Mouse (Mus musculus): Measurements from ENCODE around the gene Aip. TPM values are rescaled to one million over a fixed set of nuclear protein-coding genes. Genes with fewer than 3 reads are reported as not detected.
"Not testable (repeated sequence)": the region's sequence is repeated elsewhere in the genome, so short reads cannot be mapped to it uniquely, and the experiment has no call there.

Aip gene
- polyA plus RNA-seq, 1 experiment from 2014 or later, result 35.8 TPM

DNA sequence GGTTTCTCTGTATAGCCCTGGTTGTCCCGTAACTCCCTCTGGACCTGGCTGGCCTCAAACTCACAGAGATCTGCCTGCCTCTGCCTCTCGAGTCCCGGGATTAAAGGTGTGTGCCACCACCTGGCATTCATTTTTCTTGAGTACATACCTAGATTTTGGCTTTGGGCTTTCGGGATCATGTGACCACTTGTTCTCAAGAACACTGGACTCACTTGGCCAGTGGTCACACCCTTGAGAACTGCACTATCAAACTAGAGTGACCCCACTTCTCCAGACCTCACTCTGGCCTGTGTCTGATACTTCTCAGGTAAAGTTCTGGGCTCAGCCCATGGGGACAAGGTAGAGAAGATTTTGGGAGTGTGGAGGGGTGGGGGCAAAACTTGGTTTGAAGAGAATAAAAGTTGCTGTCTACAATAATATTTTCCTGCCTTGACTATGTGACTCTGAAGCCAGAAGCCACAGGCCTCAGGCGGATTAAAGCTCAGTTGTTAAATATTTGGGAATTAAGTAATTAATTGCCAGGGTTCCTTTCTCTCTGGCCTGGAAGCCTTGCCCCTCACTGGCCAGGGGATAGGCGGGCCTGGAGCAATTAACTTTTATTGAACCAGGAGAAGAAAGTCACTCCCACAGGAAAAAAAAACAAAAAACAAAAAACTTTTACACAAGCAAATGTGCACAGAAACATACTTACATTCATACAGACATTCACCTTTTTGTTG lies 52.8 kb downstream of the Aip start:
- Histone ChIP-seq H3K4me1 (replicated peaks) (peaks cover 20% of the 10 kb centered on the region), H3K9me3 (replicated peaks) (no peaks in the 10 kb centered on the region), H3K4me2 (no peak overlapping the region), H3K36me3 (replicated peaks) (no peaks in the 10 kb centered on the region), H3K27ac (replicated peaks) (no peak overlapping the region), H3K9ac (no peak overlapping the region), H3K4me3 (replicated peaks) (no peak overlapping the region), H3K27me3 (no peaks in the 10 kb centered on the region)
- ATAC-seq (ENCODE audit: insufficient read depth), result no peak
- 72% methylated on average over 6 of the region's 6 CpGs for WGBS (ENCODE audit: insufficient replicate concordance)

DNA sequence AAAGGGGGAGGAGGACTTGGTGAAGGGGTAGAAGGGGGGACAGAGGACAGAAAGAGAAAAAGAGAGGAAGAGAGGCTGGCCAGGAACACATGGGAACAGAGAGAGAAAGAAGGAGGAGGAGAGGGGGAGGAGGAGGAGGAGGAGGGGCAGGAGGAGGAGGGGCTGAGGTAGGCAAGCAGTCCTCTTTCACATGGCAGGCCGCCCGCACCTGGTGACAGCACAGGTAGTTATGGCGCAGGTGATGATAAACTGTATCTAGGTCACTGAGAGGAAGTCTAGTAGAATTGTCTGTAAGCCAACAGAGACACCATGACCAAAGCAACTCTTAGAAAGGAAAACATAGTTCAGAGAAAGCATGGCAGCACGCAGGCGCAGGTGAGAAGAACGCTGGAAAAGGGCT lies 54.3 kb downstream of the Aip start:
- Histone ChIP-seq H3K4me2 (no peak overlapping the region), H3K9me3 (replicated peaks) (no peaks in the 10 kb centered on the region), H3K27ac (replicated peaks) (peak overlapping the region; percentile 71), H3K9ac (no peak overlapping the region), H3K4me1 (replicated peaks) (peaks cover 21% of the 10 kb centered on the region), H3K36me3 (replicated peaks) (no peaks in the 10 kb centered on the region), H3K4me3 (replicated peaks) (no peak overlapping the region), H3K27me3 (no peaks in the 10 kb centered on the region)
- WGBS (ENCODE audit: insufficient replicate concordance), result 81% methylated on average over 6 of the region's 6 CpGs
- ATAC-seq (ENCODE audit: insufficient read depth), result no peak

DNA sequence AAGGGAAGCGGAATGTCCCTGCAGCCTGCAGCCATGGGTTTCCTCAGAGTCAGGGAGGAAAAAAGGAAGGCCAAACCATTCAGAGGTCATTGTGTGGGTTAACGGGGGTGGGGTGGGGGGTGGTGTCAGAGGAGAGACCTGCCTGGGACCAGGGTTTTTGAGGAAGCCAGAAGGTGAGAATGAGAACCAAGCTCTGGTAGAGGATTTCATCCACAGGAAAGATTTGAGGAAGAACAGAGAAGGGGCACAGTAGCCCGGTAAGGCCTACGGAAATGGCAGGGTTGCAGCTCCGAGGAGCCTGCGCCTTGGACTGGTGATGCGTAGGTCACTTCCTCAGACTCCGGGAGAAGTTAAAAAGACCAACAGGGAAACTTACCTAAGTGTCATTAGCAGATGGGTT lies 54.9 kb downstream of the Aip start:
- Histone ChIP-seq H3K27me3 (no peaks in the 10 kb centered on the region), H3K9ac (no peak overlapping the region), H3K4me2 (peak overlapping the region; percentile 18; the same call in 1 of the 2 replicates), H3K4me3 (replicated peaks) (no peak overlapping the region), H3K4me1 (replicated peaks) (peaks cover 23% of the 10 kb centered on the region), H3K9me3 (replicated peaks) (no peaks in the 10 kb centered on the region), H3K36me3 (replicated peaks) (no peaks in the 10 kb centered on the region), H3K27ac (replicated peaks) (peak overlapping the region; percentile 71)
- WGBS (ENCODE audit: insufficient replicate concordance), result 35% methylated on average over 8 of the region's 8 CpGs
- ATAC-seq (ENCODE audit: insufficient read depth), result no peak

DNA sequence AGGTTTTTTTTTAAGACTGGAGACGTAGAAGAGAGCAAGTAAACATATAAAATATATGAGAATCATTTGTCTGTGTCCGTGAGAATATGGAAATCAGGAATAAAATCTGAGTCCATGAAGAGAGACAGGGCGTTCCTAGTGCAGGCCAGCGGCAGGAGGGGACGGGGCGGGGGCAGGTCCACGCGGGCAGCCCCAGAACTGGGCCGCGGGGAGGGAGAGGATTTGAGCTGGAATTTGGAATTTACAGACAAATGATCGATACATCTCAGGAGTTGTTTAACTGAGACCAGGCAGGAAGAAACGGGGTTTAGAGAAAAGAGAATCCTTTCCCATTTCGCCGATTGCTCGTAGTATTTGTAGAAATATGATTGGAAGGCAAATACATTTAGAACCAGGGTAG lies 55.3 kb downstream of the Aip start:
- H3K27ac ChIP-seq (replicated peaks), result peak overlapping the region; percentile 71
- peaks cover 23% of the 10 kb centered on the region for H3K4me1 ChIP-seq (replicated peaks)
- H3K9me3 ChIP-seq (replicated peaks), result no peaks in the 10 kb centered on the region
- WGBS (ENCODE audit: insufficient replicate concordance), result 60% methylated on average over 15 of the region's 15 CpGs
- no peaks in the 10 kb centered on the region for H3K27me3 ChIP-seq
- ATAC-seq (ENCODE audit: insufficient read depth), result 0 out of 2 replicates have a peak, but pooled peaks have one; percentile 23
- peak overlapping the region; percentile 18; the same call in 1 of the 2 replicates for H3K4me2 ChIP-seq
- H3K9ac ChIP-seq, result no peak overlapping the region
- H3K36me3 ChIP-seq (replicated peaks), result no peaks in the 10 kb centered on the region
- H3K4me3 ChIP-seq (replicated peaks), result no peak overlapping the region

DNA sequence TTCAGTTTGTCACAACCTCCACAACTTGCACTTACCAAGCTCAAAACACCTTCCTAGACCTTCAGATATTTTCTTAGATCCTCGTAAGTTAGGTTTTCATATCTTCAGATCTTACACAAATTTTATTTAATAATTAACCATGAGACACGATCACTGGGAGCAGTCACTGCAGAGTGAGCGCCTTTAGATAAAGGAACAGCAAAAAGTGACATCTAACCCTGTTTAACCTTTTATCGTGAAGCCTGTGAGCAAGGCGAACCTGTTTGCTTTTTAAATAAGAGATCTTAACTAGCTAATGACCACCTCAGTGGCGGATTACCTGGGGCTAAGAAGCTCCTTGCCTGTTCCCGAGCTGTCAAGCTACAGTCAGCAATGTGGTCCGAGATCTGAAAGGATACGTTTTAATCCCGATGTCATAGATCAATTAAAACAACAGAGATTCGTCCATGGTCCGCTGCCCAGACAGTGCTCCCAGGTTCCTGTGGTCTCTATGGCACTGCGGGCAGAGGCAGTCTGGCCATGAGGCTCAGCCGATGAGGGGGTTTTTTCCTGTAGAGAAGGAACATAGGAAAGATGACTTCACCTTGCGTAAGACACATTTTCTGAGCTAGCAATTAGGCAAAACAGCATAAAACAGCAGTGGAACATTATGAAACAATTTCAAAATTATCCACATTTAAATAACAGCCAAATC lies 56.8 kb downstream of the Aip start:
- Histone ChIP-seq H3K4me2 (no peak overlapping the region; the same call in 1 of the 2 replicates), H3K4me1 (replicated peaks) (peaks cover 24% of the 10 kb centered on the region), H3K27me3 (no peaks in the 10 kb centered on the region), H3K9ac (no peak overlapping the region), H3K36me3 (replicated peaks) (no peaks in the 10 kb centered on the region), H3K27ac (replicated peaks) (peak overlapping the region; percentile 76), H3K9me3 (replicated peaks) (no peaks in the 10 kb centered on the region), H3K4me3 (replicated peaks) (no peak overlapping the region)
- peak; percentile 53 for ATAC-seq (ENCODE audit: insufficient read depth)
- 61% methylated on average over 15 of the region's 15 CpGs for WGBS (ENCODE audit: insufficient replicate concordance)

DNA sequence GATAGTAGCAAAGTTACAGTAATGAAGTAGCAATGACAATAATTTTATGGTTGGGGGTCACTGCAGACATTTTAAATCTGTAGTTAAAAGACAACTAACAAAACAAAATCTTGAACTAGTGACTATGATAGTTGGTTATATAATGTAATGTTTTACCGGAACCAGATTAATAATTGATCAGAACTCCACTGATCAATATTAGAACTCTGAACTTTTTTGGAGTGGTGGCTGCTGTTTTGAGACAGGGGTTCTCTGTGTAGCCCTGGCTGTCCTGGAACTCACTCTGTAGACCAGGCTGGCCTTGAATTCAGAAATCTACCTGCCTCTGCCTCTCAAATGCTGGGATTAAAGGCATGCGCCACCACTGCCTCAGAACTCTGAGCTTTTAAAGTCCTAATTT lies 57.4 kb downstream of the Aip start:
- peak overlapping the region; percentile 76 for H3K27ac ChIP-seq (replicated peaks)
- H3K4me3 ChIP-seq (replicated peaks); H3K4me2 ChIP-seq; H3K9me3 ChIP-seq (replicated peaks); H3K9ac ChIP-seq; H3K36me3 ChIP-seq (replicated peaks); H3K27me3 ChIP-seq: not testable (repeated sequence)
- H3K4me1 ChIP-seq (replicated peaks), result peaks cover 24% of the 10 kb centered on the region
- WGBS (ENCODE audit: insufficient replicate concordance), result 72% methylated on average over 2 of the region's 2 CpGs
- ATAC-seq (ENCODE audit: insufficient read depth), result peak; percentile 33; the same call in 1 of the 2 replicates

DNA sequence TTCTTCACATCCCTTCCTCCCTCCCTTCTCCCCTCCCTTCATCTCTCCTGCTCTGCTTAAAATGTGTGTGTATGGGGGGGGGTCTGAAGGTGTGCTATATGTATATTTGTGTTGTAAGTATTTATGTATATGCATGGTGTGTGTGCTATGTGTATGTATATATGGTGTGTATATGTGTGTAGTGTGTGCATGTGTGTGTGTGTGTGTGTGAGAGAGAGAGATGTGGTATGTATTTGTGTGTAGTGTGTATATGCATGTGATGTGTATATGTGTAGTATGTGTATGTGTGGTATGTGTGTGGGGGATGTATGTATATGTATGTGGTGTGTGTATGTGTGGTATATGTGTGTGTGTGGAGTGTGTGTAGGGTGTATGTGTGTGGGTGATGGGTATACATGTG lies 58.8 kb downstream of the Aip start:
- H3K4me2 ChIP-seq, result no peak overlapping the region
- no peaks in the 10 kb centered on the region for H3K9me3 ChIP-seq (replicated peaks)
- H3K4me3 ChIP-seq (replicated peaks), result no peak overlapping the region
- H3K9ac ChIP-seq, result no peak overlapping the region
- no peak overlapping the region for H3K27ac ChIP-seq (replicated peaks)
- no peaks in the 10 kb centered on the region for H3K27me3 ChIP-seq
- H3K36me3 ChIP-seq (replicated peaks), result no peaks in the 10 kb centered on the region
- peaks cover 24% of the 10 kb centered on the region for H3K4me1 ChIP-seq (replicated peaks)
- 0 out of 2 replicates have a peak, but pooled peaks have one; percentile 11 for ATAC-seq (ENCODE audit: insufficient read depth)

DNA sequence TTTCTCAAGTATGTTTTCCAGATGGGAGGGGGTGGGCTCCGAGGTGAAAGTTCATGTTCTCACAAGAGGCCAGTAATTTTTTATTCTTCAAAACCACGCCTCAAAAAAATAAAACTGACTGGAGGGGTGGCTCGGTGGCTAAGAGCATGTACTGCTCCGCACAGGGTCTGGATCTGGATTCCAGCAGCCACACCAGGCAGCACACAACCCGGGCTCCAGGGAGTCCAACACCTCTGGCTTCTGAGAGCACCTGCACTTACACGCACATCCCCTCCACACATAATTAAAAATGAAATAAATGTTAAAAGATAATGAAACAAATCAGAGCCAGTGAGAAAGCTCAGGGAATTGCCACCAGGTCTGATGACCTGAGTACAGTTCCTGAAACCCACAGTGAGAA lies 59.4 kb downstream of the Aip start:
- Histone ChIP-seq H3K4me1 (replicated peaks) (peaks cover 19% of the 10 kb centered on the region), H3K27ac (replicated peaks) (peak overlapping the region; percentile 66; the same call in 1 of the 2 replicates), H3K9ac (no peak overlapping the region), H3K4me2 (no peak overlapping the region), H3K36me3 (replicated peaks) (no peaks in the 10 kb centered on the region), H3K27me3 (no peaks in the 10 kb centered on the region), H3K4me3 (replicated peaks) (no peak overlapping the region), H3K9me3 (replicated peaks) (no peaks in the 10 kb centered on the region)
- WGBS (ENCODE audit: insufficient replicate concordance), result 57% methylated on average over 6 of the region's 6 CpGs
- no peak for ATAC-seq (ENCODE audit: insufficient read depth)

DNA sequence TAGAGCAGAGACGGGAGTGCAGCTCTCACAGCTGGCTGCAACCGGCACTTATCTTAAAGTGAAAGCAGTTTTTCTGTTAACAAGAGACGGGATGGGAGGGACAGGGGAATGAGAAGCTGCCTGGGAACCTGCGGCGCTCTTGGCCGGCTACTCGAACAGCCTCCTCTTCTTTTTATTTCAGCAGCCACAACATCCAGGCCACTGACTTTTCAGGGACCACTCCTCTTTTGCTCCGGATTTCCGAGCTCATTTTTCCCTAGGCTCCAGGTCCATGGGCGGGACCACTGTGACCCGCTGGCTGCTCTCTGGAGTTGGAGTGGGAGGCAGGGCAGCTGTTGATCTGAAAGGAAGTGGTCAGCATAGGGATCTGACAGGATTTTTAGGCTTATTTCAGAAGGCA lies 61.2 kb downstream of the Aip start:
- H3K27me3 ChIP-seq; ATAC-seq (ENCODE audit: insufficient read depth); H3K36me3 ChIP-seq (replicated peaks); H3K9me3 ChIP-seq (replicated peaks); H3K4me2 ChIP-seq; H3K4me3 ChIP-seq (replicated peaks); H3K27ac ChIP-seq (replicated peaks); H3K9ac ChIP-seq: not testable (repeated sequence)
- peaks cover 27% of the 10 kb centered on the region for H3K4me1 ChIP-seq (replicated peaks)
- 13% methylated on average over 6 of the region's 11 CpGs for WGBS (ENCODE audit: insufficient replicate concordance)

Data from liver, embryonic 15.5 days (tissue).